Mouse (Mus musculus) mouse embryonic stem cell (cell line): ENCODE results near the gene Pard3.

Experiments used
- in situ Hi-C, 2 experiments: fragments of 300-500 bp; cut with MboI; formaldehyde crosslinking; loops; 1 replicate in 1 of 2; 3 replicates in 1 of 2; pipeline ENCODE4 v1.14.3; 2019 to 2020; ENCODE audit warnings: low sequenced_read_pairs in 2 of 2, low pct_unique_long_range_greater_than_20kb in 1 of 2, mixed read lengths in 1 of 2; ENCODE audit not compliant: unreplicated experiment in 1 of 2

Gene Pard3

GRCm38 (mm10) chr8:127528315-127528714 is 464.6 kb downstream of the Pard3 start:
- in situ Hi-C loops, result no loop called here

DNA sequence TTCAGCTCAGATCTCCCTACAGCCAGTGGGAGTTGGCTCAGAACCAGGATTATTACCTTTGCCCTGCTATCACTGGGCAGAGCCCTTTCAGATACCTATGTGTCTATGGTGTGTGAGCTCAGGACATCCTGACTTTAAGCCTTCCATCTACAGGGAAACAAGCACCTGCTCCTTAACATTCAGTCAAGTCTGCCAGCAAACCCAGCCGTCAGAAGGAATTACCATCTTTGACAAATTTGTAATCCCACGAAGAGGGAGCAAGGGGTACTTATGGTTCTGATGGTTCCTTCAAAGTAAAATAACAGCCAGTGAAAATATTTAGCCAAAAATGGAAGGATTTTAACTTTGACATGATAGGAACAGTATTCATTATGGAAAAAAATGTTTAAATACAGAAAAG is 466.1 kb downstream of the Pard3 start:
- in situ Hi-C loops, result no loop called here

DNA sequence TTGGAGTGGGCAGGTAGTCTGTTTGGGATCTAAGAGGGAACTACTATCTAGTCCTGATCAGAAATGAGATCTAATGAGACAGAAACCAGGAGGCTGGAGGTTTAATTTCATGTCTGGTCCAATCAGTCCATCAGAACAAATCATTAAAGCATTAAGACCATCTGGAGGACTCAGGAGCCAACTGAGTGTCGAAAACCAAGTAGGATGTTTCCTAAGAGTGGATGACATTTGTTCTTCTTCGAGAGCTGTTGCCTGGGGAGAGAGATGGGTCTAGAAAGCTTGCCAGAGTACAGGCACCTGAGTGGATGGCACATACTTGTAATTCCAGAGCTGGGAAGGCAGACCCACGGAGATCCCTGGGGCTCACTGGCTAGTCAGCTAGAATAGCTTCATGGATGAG is 468.2 kb downstream of the Pard3 start:
- in situ Hi-C loops, result no loop called here

DNA sequence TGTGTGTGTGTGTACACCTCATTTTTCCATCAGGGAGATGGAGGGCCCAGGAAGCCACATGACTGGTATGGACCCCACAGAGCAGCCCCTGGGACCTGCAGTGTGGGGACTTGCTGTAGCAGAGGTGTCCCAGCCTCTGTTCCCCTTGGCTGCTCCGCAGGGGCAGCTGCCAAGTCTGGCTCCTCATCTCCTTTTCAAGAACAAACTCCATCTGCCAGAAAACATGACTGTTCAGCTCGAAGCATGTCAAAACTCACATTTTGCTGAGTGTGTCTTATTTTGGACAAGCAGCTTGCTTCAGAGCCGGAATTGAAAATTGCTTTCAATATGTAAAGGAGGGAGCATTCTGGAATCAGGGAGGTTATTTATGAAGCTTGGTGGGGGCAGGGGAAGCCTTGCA is 471.1 kb downstream of the Pard3 start:
- in situ Hi-C loops, result no loop called here

DNA sequence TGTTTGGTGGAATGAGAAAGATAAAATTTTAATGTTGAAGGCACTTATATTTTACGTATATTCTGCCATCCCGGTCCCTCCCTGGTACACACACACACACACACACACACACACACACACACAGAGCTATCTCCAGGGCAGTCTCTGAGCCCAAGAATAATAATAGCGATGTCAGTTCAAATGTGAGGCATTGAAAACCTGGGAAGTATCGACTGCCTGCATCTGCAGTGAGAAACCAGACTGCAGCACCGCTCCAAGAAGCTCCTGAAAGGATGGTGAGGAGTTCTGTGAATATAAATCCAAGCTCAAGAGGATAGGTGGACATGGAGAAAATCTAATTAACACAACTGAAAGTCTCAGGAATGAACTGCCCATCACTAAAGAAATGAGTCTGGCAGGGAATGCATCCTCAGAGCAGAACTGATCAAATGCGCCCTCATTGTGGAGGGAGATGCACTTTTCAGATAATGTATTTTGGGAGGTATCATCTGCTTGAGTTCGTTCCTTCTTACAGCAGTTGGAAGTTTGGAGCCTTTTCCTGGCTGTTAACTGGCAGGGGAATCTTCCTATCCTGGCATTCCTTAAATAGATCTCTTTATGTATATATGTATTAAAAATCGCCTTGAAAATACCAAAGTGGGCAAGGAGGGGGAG is 471.6 kb downstream of the Pard3 start:
- in situ Hi-C loops, result no loop called here

- in situ Hi-C loops, result no loop called here
Observed at GRCm38 (mm10) chr8:127535846-127536220, 472.1 kb downstream of the Pard3 start.

DNA sequence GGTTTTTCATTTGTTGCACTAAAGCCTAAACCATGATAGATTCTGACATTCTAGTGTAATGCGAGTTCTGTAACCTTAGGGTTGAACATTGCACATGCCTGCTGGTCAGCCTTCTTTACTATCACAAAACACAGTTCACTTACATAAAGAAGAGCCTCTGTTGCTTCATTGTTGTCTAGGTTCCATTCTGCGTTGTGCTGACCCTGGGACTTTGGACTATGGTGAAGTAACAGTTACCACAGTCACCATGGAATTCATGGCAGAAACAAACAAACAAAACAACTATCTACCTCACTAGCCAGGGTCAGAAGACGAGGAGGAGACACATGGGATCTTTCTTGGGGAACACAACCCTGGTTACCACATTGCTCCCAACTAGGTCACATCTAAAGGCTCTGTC is 476.1 kb downstream of the Pard3 start:
- in situ Hi-C loops, result no loop called here

GRCm38 (mm10) chr8:127540273-127540672 is 476.6 kb downstream of the Pard3 start:
- in situ Hi-C loops, result no loop called here

DNA sequence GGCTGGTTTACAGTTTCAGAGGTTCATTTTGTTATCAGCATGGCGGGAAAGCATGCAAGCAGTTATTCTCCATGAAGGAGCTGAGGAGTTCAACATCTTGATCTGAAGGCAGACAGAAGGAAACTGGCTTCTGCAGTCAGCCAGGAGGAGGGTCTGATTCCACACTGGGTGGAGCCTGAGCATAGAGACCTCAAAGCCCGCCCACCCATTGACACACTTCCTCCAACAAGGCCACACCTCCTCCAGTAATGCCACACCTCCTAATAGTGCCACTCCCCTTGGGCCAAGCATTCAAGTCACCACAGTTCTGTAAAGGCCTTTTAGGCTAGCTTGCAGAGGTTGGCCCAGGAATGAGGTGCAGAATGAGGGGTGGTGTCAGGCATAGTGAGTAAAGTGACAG is 478.5 kb downstream of the Pard3 start:
- in situ Hi-C loops, result no loop called here

DNA sequence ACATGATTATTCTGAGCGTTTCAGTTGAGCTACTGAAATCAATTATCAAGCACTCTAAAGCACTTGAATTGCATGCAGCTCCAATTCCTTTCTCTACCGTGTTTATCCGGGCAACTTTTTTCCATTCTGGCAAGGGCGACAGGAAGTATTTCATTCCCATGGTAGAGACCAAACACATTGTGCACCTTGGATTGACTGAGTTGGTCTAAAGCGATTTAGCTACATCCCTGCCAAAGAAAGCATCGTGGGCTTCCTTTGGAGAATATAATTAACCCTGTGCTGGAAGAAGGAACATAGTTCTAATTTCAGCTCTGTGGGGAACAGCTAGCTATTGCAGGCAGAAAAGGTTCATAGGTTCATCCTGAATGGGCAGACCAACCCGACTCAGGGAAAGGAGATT is 480.0 kb downstream of the Pard3 start:
- in situ Hi-C loops, result no loop called here

GRCm38 (mm10) chr8:127546161-127546560 is 482.5 kb downstream of the Pard3 start:
- in situ Hi-C loops, result no loop called here

- in situ Hi-C loops, result no loop called here
Observed at GRCm38 (mm10) chr8:127550928-127551327, 487.2 kb downstream of the Pard3 start.

GRCm38 (mm10) chr8:127552161-127552595 is 488.5 kb downstream of the Pard3 start:
- in situ Hi-C loops, result no loop called here

DNA sequence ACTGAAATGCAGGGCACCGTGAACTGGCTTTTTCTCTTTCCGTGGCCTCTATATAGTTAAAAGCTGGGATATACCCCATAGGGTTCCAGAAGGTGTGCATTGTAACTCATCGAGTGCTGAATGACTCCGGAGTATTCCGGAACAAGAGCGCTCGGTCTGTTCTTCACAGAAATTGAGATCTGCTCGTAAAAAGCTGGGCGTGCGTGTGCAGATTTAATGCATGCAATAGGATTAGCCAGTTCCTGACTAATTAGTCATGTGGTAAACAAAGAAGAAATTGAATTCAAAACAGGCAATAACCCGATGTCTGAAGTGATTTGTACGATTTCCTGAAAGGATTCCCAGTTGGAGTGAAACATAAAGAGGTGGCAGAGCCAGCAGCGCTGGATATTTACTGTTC is 489.1 kb downstream of the Pard3 start:
- in situ Hi-C loops, result no loop called here

DNA sequence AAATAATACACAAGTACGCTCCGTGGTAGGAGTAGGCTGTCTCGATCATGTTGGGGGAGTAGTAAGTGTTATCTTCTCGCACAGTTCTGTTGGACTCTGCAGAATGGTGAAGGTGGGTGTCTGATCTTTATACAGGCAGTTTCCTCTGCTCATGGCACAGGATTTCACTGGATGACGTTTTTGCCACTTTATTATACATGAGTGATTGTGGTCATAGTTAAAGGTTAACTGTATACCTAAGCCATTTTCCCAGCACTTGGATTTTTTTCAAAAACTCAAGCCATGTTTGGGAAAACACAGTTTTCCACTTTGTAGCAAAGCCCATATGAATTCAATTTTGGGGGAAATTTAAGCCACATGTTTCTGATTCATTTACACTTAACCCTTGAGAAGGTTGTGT is 489.9 kb downstream of the Pard3 start:
- in situ Hi-C loops, result no loop called here

DNA sequence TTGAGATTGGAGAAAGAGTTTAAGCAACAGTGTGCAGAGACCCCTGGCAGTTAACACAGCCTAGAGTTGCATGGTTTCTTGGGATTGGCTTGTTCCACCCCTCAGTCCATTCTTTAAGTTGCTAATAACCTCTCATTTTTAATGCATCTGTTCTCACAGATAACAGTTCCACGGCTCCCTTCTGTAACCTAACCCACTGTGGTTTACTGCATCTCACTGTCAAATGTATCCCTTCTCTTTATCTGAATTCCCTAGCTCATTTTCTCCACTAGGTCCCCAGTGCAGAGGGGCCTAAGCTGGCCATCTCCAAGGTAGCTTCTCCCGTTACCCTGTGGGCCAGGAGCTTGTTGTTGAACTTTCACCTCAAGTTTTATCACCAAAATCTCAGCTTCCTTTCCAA is 492.1 kb downstream of the Pard3 start:
- in situ Hi-C loops, result no loop called here

DNA sequence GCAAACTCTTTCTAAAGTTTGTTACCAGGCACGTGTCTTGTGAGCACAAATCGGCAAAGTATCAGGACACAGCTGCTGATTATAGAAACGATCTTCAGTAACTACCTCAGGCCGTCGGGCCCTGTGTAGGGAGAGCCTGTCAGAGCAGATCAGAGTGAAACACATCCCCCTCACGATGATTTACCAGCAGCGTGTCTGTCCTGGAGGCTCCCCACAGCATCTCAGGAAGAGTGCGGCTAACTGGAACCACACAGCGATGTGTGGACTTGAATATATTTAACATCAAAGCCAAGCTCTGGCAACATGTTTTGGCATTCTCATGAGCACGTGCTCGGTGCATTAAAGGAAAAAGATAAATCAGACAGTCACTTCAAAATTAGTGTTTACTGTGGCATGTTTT is 493.3 kb downstream of the Pard3 start:
- in situ Hi-C loops, result no loop called here

GRCm38 (mm10) chr8:127557566-127557965 is 493.9 kb downstream of the Pard3 start:
- in situ Hi-C loops, result no loop called here

- in situ Hi-C loops, result no loop called here
Observed at GRCm38 (mm10) chr8:127563634-127564033, 499.9 kb downstream of the Pard3 start.

DNA sequence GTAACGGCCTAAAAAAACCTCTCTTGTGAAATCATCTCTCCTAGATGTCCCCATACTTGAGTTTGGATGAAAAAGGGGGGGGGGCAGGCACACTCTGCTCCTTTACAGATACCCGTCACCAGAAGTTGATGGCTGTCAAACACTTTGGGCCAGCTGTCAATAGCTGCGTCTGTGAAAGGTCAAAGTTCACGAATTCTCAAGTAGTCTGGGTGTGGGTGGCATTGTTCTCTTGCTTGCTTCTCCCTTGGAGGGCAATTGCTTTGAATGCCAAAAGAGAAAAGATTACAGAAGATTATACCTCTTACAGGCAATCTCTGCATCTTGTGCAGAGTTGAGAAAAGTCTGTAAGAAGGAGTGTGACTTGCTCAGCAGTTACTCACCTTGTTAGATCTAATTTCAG is 500.7 kb downstream of the Pard3 start:
- in situ Hi-C loops, result no loop called here

DNA sequence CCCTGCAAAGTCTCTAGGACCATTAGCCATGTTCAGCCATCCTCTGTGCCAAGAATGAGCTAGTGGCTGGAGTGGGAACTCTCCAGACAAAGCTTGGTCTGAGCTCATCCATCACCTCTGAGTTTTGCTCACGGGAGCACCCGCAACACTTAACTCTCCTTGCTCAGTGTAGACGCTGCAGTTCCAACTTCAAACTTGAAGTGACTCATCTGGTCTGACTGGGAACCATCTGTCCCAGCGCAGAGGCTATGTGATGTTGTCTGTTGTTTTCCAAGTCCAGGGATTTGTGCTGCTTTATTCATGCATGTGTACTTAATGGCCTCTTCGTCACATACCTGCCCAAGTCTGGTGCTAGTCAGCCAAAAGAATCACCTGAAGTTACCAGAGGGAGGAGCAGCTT is 505.5 kb downstream of the Pard3 start:
- in situ Hi-C loops, result no loop called here
